Mouse (Mus musculus) urinary bladder, postnatal 4 days (tissue): ENCODE measurements around the gene Zswim8.
A peak's percentile ranks its signal among the peaks of the same experiment; 100 is the strongest.

ENCODE experiments used
- DNase-seq, 2 experiments: peaks; one replicate each; pipeline ENCODE4 v3.0.0; 2021 to 2022; ENCODE audit warnings: low spot score in 2 of 2

The Zswim8 gene

GRCm38 (mm10) chr14:20730853-20731602 is 23.7 kb downstream of the Zswim8 start:
- DNase-seq: no peak

GRCm38 (mm10) chr14:20733041-20733951 is 25.9 kb downstream of the Zswim8 start:
- DNase-seq: no peak

GRCm38 (mm10) chr14:20733952-20734774 is 26.8 kb downstream of the Zswim8 start, which contains the start of gene Ndst2:
Gene Ndst2 (minus strand): TSS chr14:20734562.
- peak; percentile 85 to 88 for DNase-seq

GRCm38 (mm10) chr14:20735052-20735451 is 27.7 kb downstream of the Zswim8 start:
- DNase-seq: no peak

- no peak for DNase-seq
Measured at GRCm38 (mm10) chr14:20735892-20736390, 28.6 kb downstream of the Zswim8 start.

GRCm38 (mm10) chr14:20737306-20737705 is 30.0 kb downstream of the Zswim8 start:
- DNase-seq: peak; percentile 52 to 68

GRCm38 (mm10) chr14:20738511-20738910 is 31.2 kb downstream of the Zswim8 start:
- DNase-seq: no peak

GRCm38 (mm10) chr14:20741301-20741700 is 33.9 kb downstream of the Zswim8 start:
- DNase-seq: no peak

GRCm38 (mm10) chr14:20743614-20744013 is 36.3 kb downstream of the Zswim8 start:
- no peak for DNase-seq

- DNase-seq: no peak
Measured at GRCm38 (mm10) chr14:20746935-20747334, 39.6 kb downstream of the Zswim8 start.

GRCm38 (mm10) chr14:20748388-20748787 is 41.0 kb downstream of the Zswim8 start:
- no peak for DNase-seq

GRCm38 (mm10) chr14:20749494-20750051 is 42.2 kb downstream of the Zswim8 start:
- DNase-seq: no peak

- no peak for DNase-seq
Measured at GRCm38 (mm10) chr14:20750503-20750902, 43.2 kb downstream of the Zswim8 start.

- no peak for DNase-seq
Measured at GRCm38 (mm10) chr14:20753792-20754191, 46.4 kb downstream of the Zswim8 start.

- DNase-seq: no peak
Measured at GRCm38 (mm10) chr14:20757370-20757907, 50.1 kb downstream of the Zswim8 start.

GRCm38 (mm10) chr14:20758768-20759435 is 51.5 kb downstream of the Zswim8 start:
- no peak for DNase-seq

GRCm38 (mm10) chr14:20764942-20765341 is 57.6 kb downstream of the Zswim8 start:
- no peak for DNase-seq

GRCm38 (mm10) chr14:20765642-20766258 is 58.4 kb downstream of the Zswim8 start:
- DNase-seq: peak; percentile 74 to 87

- no peak for DNase-seq
Measured at GRCm38 (mm10) chr14:20767936-20768335, 60.6 kb downstream of the Zswim8 start.

GRCm38 (mm10) chr14:20768581-20768980 is 61.2 kb downstream of the Zswim8 start:
- peak in 1 of 2 experiments; percentile 60 for DNase-seq
